ENCODE assay signal across 22 mouse cellular contexts in the genomic region with DNA sequence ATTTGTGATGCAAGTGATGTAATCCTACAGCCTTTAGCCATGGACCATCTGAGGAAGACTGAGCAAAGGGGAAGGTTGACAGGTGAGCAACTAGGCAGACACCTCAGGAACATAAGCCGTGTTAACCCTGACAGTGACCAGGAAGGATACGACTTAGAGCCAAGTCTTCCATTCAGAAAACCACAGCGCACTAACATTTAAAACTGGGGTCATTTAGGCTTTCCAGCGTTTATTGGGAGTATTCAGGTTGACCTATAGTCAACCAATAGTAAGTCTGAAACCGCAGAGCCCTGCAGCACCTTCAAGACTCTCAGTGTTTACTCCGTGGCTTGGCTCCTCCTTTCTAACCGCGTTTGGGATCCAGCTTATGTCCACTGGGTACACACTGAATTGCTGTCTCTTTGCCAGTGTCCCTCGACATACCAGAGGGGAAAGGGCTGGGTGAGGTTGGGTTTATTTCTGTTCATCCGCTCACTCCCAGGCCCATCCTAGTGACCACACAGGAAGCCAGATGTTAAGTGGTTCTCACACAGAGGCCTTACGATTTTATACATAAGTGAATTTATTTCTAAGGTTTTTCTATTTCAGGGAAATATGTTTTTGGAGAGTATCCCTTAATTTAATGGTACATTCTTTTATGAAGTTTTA. TPM values are rescaled to one million over a fixed set of nuclear protein-coding genes. Genes with fewer than 3 reads are reported as not detected.
DNase-seq lines count a peak whose midpoint lies in the region; ATAC-seq and TF ChIP-seq lines count a peak whose summit lies in the region.
"Had no signal": no experiment of that assay in that cellular context is flagged by ENCODE, and none has a peak within 500 bp of the region (broad histone marks: within the 10 kb centered on the region; RNA-seq: fewer than 3 reads in every experiment).

No protein-coding gene starts in this region.

- no peaks in the 10 kb centered on the region for H3K27me3 ChIP-seq in liver, embryonic 12.5 days (replicated peaks)
- H3K27me3 ChIP-seq in liver, embryonic 11.5 days (replicated peaks; ENCODE audit: control insufficient read depth, insufficient read depth, low read length) = no peaks in the 10 kb centered on the region
- H3K27me3 ChIP-seq: embryonic facial prominence, embryonic 15.5 days; heart, embryonic 12.5 days; hindbrain, embryonic 12.5 days had no signal

- no peak for DNase-seq in liver, embryonic 11.5 days (ENCODE audit: low spot score)
- DNase-seq in ES-E14 (ENCODE audit: low read depth, low spot score) = no peak
- DNase-seq in frontal cortex, postnatal 14 days (ENCODE audit: low spot score in 2 of 2) = no peak
- no peak for DNase-seq in cerebellum, adult 9-11 months
- DNase-seq in heart, postnatal 36 days = no peak
- DNase-seq: adrenal gland, adult 2 months; adrenal gland, postnatal 25 days; cerebellum, adult 18-20 months; cerebellum, postnatal 10 days; embryo, embryonic 11 days; gastrocnemius, postnatal 10 days had no signal

- no peak overlapping the region for H3K4me3 ChIP-seq in liver, embryonic 12.5 days
- H3K4me3 ChIP-seq in liver, embryonic 11.5 days (ENCODE audit: low read depth, low read length) = no peak overlapping the region
- no peak overlapping the region for H3K4me3 ChIP-seq in ES-E14 (ENCODE audit: insufficient read depth in 1 of 2, low read depth in 1 of 2, low read length in 2 of 2, poor library complexity in 1 of 2, severe bottlenecking in 1 of 2)
- H3K4me3 ChIP-seq: embryonic facial prominence, embryonic 15.5 days; erythroblast, embryonic 14.5 days; forebrain, embryonic 10.5 days; heart, embryonic 12.5 days; hindbrain, embryonic 12.5 days had no signal

- H3K4me1 ChIP-seq in liver, embryonic 12.5 days = no peaks in the 10 kb centered on the region
- no peaks in the 10 kb centered on the region; the same call in 1 of the 2 replicates for H3K4me1 ChIP-seq in liver, embryonic 11.5 days (replicated peaks; ENCODE audit: control insufficient read depth, insufficient read depth, low read length)
- peaks cover 9 to 20% of the 10 kb centered on the region in 2 experiments for H3K4me1 ChIP-seq in ES-E14 (ENCODE audit: control insufficient read depth in 2 of 2, insufficient read depth in 2 of 2, low read length in 2 of 2, poor library complexity in 1 of 2)
- H3K4me1 ChIP-seq: embryonic facial prominence, embryonic 15.5 days; forebrain, embryonic 10.5 days; heart, embryonic 12.5 days; hindbrain, embryonic 12.5 days had no signal

- H3K4me2 ChIP-seq in liver, embryonic 12.5 days = no peak overlapping the region
- no peak overlapping the region for H3K4me2 ChIP-seq in liver, embryonic 11.5 days
- H3K4me2 ChIP-seq: embryonic facial prominence, embryonic 15.5 days; heart, embryonic 12.5 days; hindbrain, embryonic 12.5 days had no signal

- in situ Hi-C loops in ES-E14 (cut with MboI; ENCODE audit: low sequenced_read_pairs in 2 of 2, unreplicated experiment in 2 of 2) = no loop called here

- H3K36me3 ChIP-seq in liver, embryonic 12.5 days = no peaks in the 10 kb centered on the region
- no peaks in the 10 kb centered on the region for H3K36me3 ChIP-seq in liver, embryonic 11.5 days (ENCODE audit: control insufficient read depth, insufficient read depth, low read length)
- no peaks in the 10 kb centered on the region for H3K36me3 ChIP-seq in ES-E14 (ENCODE audit: control insufficient read depth, insufficient read depth, low read length, poor library complexity, severe bottlenecking)
- H3K36me3 ChIP-seq: embryonic facial prominence, embryonic 15.5 days; forebrain, embryonic 10.5 days; heart, embryonic 12.5 days; hindbrain, embryonic 12.5 days had no signal

- intact Hi-C loops in heart, postnatal 36 days (cut with DNase I) = no loop called here

- H3K27ac ChIP-seq in liver, embryonic 12.5 days = no peak overlapping the region
- no peak overlapping the region for H3K27ac ChIP-seq in liver, embryonic 11.5 days (ENCODE audit: low read depth, low read length)
- H3K27ac ChIP-seq in ES-E14 (ENCODE audit: insufficient read depth, low read depth, low read length, poor library complexity, severe bottlenecking) = peak overlapping the region; percentile 95
- H3K27ac ChIP-seq: embryonic facial prominence, embryonic 15.5 days; forebrain, embryonic 10.5 days; hindbrain, embryonic 12.5 days had no signal

- 38% methylated on average over 11 of the region's 11 CpGs for WGBS in liver, embryonic 12.5 days (ENCODE audit: insufficient replicate concordance)
- WGBS in liver, embryonic 11.5 days = 51% methylated on average over 11 of the region's 11 CpGs

- no peak overlapping the region for H3K9ac ChIP-seq in liver, embryonic 12.5 days
- H3K9ac ChIP-seq in liver, embryonic 11.5 days (ENCODE audit: low read depth, low read length) = no peak overlapping the region
- H3K9ac ChIP-seq in ES-E14 (ENCODE audit: insufficient read depth, low read depth, low read length, poor library complexity, severe bottlenecking) = peak overlapping the region; percentile 61; the same call in 1 of the 2 replicates
- H3K9ac ChIP-seq: embryonic facial prominence, embryonic 15.5 days; heart, embryonic 12.5 days; hindbrain, embryonic 12.5 days had no signal

- H3K9me3 ChIP-seq in liver, embryonic 12.5 days (replicated peaks) = no peaks in the 10 kb centered on the region
- no peaks in the 10 kb centered on the region for H3K9me3 ChIP-seq in liver, embryonic 11.5 days (ENCODE audit: control insufficient read depth, low read length)
- no peaks in the 10 kb centered on the region for H3K9me3 ChIP-seq in ES-E14 (ENCODE audit: control insufficient read depth, insufficient read depth, low read depth, low read length)
- H3K9me3 ChIP-seq: embryonic facial prominence, embryonic 15.5 days; forebrain, embryonic 10.5 days; heart, embryonic 12.5 days; hindbrain, embryonic 12.5 days had no signal

- 0 out of 2 replicates have a peak, but pooled peaks have one; percentile 2 for ATAC-seq in liver, embryonic 12.5 days
- no peak for ATAC-seq in liver, embryonic 11.5 days (replicated peaks; ENCODE audit: low FRiP score)
- peak; percentile 29 for ATAC-seq in granulocyte monocyte progenitor cell, adult 5-6 weeks (replicated peaks; ENCODE audit: poor library complexity, severe bottlenecking)
- ATAC-seq: forebrain, embryonic 14.5 days; hindbrain, embryonic 16.5 days; inflammation-experienced regulatory T-cells, adult 6 months; intestine, postnatal 0 days had no signal

TF ChIP-seq in ES-E14, 5 proteins besides CTCF, POLR2A, EP300 and RAD21:
- no peak for TF ChIP-seq HCFC1 (IDR thresholded peaks at IDR 0.05; ENCODE audit: borderline replicate concordance, insufficient read depth, low read length)
- no peak for TF ChIP-seq CHD2 (IDR thresholded peaks at IDR 0.05; ENCODE audit: low read depth, low read length)
- TF ChIP-seq MAFK (IDR thresholded peaks at IDR 0.05; ENCODE audit: insufficient read depth, low read depth, low read length) = no peak
- TF ChIP-seq ZC3H11A (IDR thresholded peaks at IDR 0.05; ENCODE audit: borderline replicate concordance, low read depth, low read length) = no peak
- no peak for TF ChIP-seq ZNF384 (IDR thresholded peaks at IDR 0.05; ENCODE audit: low read depth, low read length)

RNA-seq across cellular contexts. Expression of a gene that starts 26.3 kb away (rescaled TPM):
- 21.7 and 21.9 TPM in 2 replicates for polyA plus RNA-seq in liver, embryonic 12.5 days (2016; fragmentation: Nextera tagmentation; extraction: Ambion mirVana)
- polyA plus RNA-seq in liver, embryonic 11.5 days (2014; fragmentation: Nextera tagmentation; extraction: Ambion mirVana) = 34.7 and 38.4 TPM in 2 replicates
- total RNA-seq in ES-E14 (2012; rRNA removed) = 36.0 and 57.7 TPM in 2 replicates
- total RNA-seq in granulocyte monocyte progenitor cell, adult 5-6 weeks (2014; fragmentation: Nextera tagmentation) = 44.8 and 87.8 TPM in 2 replicates
- total RNA-seq in granulocyte monocyte progenitor cell, adult 5-6 weeks (2017) = 27.0 and 31.3 TPM in 2 replicates
- total RNA-seq in heart, postnatal 36 days (2021) = 10 to 100 TPM; 18.1 to 22.0 TPM
